Mouse (Mus musculus): ENCODE measurements around the gene Wwp2.
A peak's percentile ranks its signal among the peaks of the same experiment; 100 is the strongest.

Gene Wwp2

DNA sequence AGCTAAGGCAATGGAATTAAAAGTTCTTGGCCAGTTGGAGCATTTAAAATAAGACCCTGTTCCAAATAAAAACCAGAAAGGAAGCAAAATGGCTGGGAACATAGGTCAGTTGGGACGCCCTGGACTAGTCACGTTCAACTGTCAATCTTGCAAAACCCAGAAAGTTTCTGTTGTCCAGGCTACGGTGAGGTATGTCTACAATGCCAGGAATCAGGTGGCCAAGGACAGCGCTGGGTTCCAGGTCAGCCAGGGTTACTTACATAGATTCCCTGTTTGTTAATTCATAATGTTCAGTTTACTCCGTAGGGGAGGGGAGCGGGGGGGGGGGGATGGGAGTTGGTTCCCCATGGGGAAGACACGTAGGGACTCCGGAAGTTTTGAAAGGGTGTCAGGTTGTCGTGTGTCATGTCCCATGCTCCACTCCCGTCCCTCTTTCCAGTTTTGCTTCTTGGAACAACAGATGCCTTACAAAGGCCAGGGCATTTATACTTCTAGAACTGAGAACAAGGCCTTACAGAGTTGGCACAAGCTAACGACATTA, 674 bp upstream of the Wwp2 start:
- no peak for DNase-seq

- DNase-seq = no peak
Measured at GRCm38 (mm10) chr8:107436841-107437421, 766 bp downstream of the Wwp2 start.

GRCm38 (mm10) chr8:107437711-107438110, 1.5 kb downstream of the Wwp2 start:
- no peak for DNase-seq

- no peak for DNase-seq
Measured at GRCm38 (mm10) chr8:107439880-107440625, 3.9 kb downstream of the Wwp2 start.

DNA sequence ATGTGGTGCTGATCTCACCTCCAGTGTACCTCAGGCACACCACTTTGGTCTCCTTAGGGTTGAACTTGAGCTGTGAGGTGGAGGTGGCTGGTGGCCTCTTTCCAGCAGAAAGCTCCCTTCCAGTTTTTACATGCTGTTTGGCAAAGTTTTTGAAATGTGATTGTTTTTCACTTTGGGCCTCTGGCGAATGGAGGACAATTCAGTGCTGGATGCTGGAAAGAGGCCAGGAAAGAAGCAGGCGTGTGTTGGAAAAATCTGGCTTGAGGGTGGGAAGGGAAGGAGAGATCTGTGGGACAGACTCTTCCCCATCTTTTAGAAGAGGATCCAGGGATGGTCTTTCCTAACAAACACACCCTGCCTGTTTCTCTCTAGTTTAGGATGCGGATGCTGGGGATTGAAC, 8.5 kb downstream of the Wwp2 start:
- no peak for DNase-seq

- no peak for DNase-seq
Measured at GRCm38 (mm10) chr8:107447713-107448112, 11.5 kb downstream of the Wwp2 start.

DNA sequence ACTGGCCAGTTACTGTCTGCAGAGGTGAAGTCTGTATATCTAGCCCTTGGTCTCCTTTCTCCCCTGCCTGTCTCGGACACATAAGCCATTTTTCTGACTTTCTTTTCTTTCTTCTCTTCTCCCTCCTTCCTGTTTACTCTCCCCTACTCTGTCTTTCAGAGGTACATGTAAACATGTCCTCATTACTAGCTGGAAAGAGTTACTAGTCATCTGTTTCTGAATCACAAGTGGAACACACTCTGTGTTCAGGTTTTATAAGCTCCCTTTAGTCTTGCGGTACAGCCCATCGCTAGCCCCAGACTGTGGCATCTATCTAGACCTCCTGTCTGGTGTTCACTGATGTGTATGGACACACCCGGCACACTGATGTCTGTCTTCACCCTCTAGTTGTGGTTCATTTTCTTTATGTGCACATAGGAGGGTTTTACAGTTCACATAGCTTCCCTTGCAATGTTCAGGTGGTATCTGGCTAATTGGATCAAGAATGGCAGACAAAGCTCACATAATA, 12.3 kb downstream of the Wwp2 start:
- DNase-seq = no peak

DNA sequence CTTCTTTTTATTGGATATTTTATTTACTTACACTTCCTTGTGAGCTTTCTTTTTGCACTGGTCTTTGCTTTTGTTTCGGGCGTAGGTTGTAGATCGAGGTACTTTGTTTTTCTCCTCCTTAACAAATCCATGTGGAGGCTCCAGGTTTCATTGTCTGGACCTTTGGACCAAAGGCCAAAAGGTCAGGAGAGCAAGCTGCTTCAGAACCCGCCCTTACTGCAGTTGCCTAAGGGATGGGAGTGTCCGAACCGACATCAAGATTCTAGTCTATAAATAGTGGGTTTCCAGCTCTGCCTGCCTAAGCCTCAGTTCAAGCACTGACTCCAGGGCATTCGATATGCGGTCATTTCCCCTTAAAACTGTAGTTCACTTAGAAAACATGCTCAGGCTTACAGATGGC, 13.0 kb downstream of the Wwp2 start:
- no peak for DNase-seq

DNA sequence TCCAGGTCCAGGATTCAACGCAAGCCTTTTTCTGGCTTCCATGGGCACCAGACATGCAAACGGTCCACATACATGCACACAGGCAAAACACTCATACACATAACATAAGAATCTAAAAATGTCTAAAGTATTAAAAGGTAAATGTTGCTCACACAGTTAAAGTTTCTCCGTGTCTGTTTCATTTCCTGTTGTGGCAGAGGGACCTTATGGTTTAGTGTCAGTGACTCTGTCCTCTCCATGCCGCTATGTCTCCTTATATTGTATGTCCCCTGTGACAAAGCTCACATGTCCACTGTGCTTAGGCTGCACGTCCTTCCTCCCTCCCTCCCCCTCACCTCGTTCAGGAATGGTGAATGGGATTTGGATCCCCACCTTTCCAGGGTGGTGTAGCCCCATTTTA, 13.5 kb downstream of the Wwp2 start:
- DNase-seq = no peak

GRCm38 (mm10) chr8:107451414-107452066, 15.4 kb downstream of the Wwp2 start:
- DNase-seq = no peak

GRCm38 (mm10) chr8:107453386-107453785, 17.2 kb downstream of the Wwp2 start:
- DNase-seq = no peak

- DNase-seq = peak; percentile 56 to 59
Measured at GRCm38 (mm10) chr8:107455268-107455667, 19.1 kb downstream of the Wwp2 start.

GRCm38 (mm10) chr8:107457725-107458124, 21.6 kb downstream of the Wwp2 start:
- no peak for DNase-seq

- DNase-seq = no peak
Measured at GRCm38 (mm10) chr8:107458281-107458680, 22.1 kb downstream of the Wwp2 start.

- no peak for DNase-seq
Measured at GRCm38 (mm10) chr8:107462423-107462822, 26.3 kb downstream of the Wwp2 start.

DNA sequence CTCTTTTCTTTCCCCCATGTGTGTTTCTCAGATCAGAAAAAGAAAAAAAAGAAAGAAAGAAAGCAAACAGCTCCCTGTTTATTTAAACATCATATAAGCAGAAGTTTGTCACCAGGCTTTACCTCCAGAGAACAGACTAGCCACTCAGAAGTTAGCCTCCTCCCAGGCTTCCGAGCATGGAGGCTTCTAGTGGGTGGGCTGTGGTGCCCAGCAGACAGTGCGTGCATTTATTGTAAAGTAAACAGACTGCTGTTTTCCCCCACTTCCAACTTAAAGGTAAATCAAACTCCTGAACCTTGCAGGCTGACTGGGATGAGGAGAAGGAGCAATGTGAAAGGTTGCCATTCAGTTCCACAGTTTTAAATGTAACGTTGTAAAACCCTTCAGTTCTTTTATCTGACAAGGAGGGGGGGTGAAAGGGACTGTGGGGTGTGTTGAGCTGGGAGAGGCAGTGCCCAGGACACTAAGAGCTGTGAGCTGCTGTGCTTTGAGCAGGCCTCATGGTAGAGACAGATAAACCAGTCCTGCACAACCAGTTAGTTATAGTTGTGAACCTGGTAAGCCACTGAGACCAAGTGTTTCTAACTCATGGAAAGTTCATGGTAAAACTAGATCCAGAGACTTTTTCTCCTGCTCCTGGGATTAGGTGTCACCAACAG, 29.3 kb downstream of the Wwp2 start:
- DNase-seq = no peak

GRCm38 (mm10) chr8:107466642-107467041, 30.5 kb downstream of the Wwp2 start:
- DNase-seq = no peak

DNA sequence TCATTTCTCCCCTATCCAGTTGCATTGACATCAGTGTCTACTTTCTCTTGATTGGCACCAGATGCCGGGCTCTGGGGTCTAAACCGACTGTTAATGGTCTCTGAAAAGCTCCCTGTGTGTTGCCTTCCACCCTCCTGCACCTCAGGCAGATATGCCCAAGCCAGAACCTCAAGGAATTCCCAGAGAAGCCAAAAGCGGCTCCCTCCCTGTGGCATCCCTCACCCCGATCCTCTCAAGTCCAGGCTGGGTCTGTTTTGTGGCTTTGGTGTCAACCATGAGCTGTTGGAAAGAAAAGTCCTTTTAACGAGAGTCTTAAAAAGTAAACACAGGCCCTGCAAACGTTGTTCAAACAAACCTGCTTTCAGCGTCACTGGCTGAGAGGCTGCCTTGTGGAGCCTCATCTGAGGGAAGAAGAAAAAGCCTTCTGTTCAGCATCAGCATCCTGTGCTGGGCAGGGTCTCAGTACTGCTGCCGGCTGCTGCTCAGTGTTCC, 32.7 kb downstream of the Wwp2 start:
- DNase-seq = no peak

DNA sequence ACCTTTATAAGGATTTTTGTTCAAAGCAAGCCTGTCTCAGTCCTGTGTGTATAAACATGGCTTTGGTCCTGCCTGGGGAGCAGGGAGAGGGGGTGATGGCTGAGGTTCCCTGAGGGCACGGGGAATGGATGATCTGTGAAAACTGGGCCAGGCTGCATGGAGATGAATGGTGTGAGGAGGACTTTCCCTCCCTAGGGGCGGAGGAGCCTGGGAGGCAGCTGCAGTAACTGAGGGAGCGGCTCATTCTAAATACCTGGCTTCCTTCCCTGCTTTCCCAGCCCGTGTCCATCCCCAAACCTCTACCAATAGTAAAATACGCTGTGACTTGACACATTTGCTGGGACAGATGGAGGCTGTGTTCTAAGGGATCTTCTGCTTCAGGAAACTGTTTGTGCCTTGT, 34.1 kb downstream of the Wwp2 start:
- DNase-seq = no peak

GRCm38 (mm10) chr8:107472403-107473100, 36.4 kb downstream of the Wwp2 start:
- no peak for DNase-seq

GRCm38 (mm10) chr8:107473369-107473768, 37.2 kb downstream of the Wwp2 start:
- no peak for DNase-seq

- no peak for DNase-seq
Measured at GRCm38 (mm10) chr8:107475613-107476012, 39.4 kb downstream of the Wwp2 start.
